Mouse (Mus musculus) lung, postnatal 0 days (tissue): ENCODE results near the gene Rnf213.

Experiments
- CTCF ChIP-seq: IDR thresholded peaks from 2 replicates; pipeline ENCODE4 v1.5.1; 2016; ENCODE audit warnings: antibody characterized with exemption, mild to moderate bottlenecking
- EP300 ChIP-seq: IDR thresholded peaks from 2 replicates; pipeline ENCODE4 v1.6.1; 2016; ENCODE audit warnings: antibody characterized with exemption, mild to moderate bottlenecking, control low read depth

GRCm38 (mm10) chr11:119506386-119506785 lies 113.5 kb downstream of the Rnf213 start:
- no peak for TF ChIP-seq CTCF
- no peak for TF ChIP-seq EP300
